Mouse (Mus musculus): ENCODE results near the gene Cpeb1. TPM values are rescaled to one million over a fixed set of nuclear protein-coding genes. Genes with fewer than 3 reads are reported as not detected.

Cpeb1 gene
- total RNA-seq, 2 experiments from 2014 or later = 17.8 to 37.6 TPM

GRCm38 (mm10) chr7:81371811-81372210 is 83.5 kb downstream of the Cpeb1 start:
- DNase-seq = no peak

- DNase-seq = no peak
Observed at GRCm38 (mm10) chr7:81369724-81370123, 85.5 kb downstream of the Cpeb1 start.

GRCm38 (mm10) chr7:81367946-81368345 is 87.3 kb downstream of the Cpeb1 start:
- no peak for DNase-seq

GRCm38 (mm10) chr7:81356975-81357374 is 98.3 kb downstream of the Cpeb1 start:
- no peak for DNase-seq

GRCm38 (mm10) chr7:81356360-81356759 is 98.9 kb downstream of the Cpeb1 start:
- no peak for DNase-seq

- no peak for DNase-seq
Observed at GRCm38 (mm10) chr7:81355746-81356145, 99.5 kb downstream of the Cpeb1 start.

- DNase-seq = no peak
Observed at GRCm38 (mm10) chr7:81351826-81352225, 103.4 kb downstream of the Cpeb1 start.

- DNase-seq = no peak
Observed at GRCm38 (mm10) chr7:81348206-81348605, 107.1 kb downstream of the Cpeb1 start.

GRCm38 (mm10) chr7:81345447-81346170 is 109.7 kb downstream of the Cpeb1 start:
- no peak for DNase-seq

GRCm38 (mm10) chr7:81344544-81345446 is 110.5 kb downstream of the Cpeb1 start, which contains the start of gene Rps17:
TSS of gene Rps17 (minus strand) at chr7:81345254.
- peak; percentile 95 to 97 for DNase-seq

GRCm38 (mm10) chr7:81343831-81344230 is 111.4 kb downstream of the Cpeb1 start:
- DNase-seq = peak in 1 of 2 experiments; percentile 36

GRCm38 (mm10) chr7:81343316-81343715 is 111.9 kb downstream of the Cpeb1 start:
- peak in 1 of 2 experiments; percentile 36 for DNase-seq

- DNase-seq = no peak
Observed at GRCm38 (mm10) chr7:81342356-81343094, 112.7 kb downstream of the Cpeb1 start.

- no peak for DNase-seq
Observed at GRCm38 (mm10) chr7:81341563-81341962, 113.7 kb downstream of the Cpeb1 start.

- DNase-seq = peak; percentile 46 to 59
Observed at GRCm38 (mm10) chr7:81339783-81340182, 115.5 kb downstream of the Cpeb1 start.

- DNase-seq = no peak
Observed at GRCm38 (mm10) chr7:81338522-81338873, 116.8 kb downstream of the Cpeb1 start.

GRCm38 (mm10) chr7:81337785-81338521 is 117.3 kb downstream of the Cpeb1 start:
- DNase-seq = peak; percentile 34 to 53

GRCm38 (mm10) chr7:81336432-81336786 is 118.9 kb downstream of the Cpeb1 start:
- DNase-seq = peak; percentile 56 to 78

GRCm38 (mm10) chr7:81335705-81336431 is 119.4 kb downstream of the Cpeb1 start:
- peak; percentile 46 to 67 for DNase-seq

GRCm38 (mm10) chr7:81331851-81332250 is 123.4 kb downstream of the Cpeb1 start:
- DNase-seq = no peak

- DNase-seq = no peak
Observed at GRCm38 (mm10) chr7:81330767-81331166, 124.5 kb downstream of the Cpeb1 start.

Measured in adrenal gland, postnatal 36 days (tissue).